Mouse (Mus musculus) embryonic facial prominence, embryonic 15.5 days (tissue): ENCODE results near the gene Fam72a. TPM values are rescaled to one million over a fixed set of nuclear protein-coding genes. Genes with fewer than 3 reads are reported as not detected.

Experiments used
- ATAC-seq: fragments of 200-750 bp; cut with Nextera tagmentation; 2 replicates; pipeline ENCODE4 v1.8.0; 2017; ENCODE audit warnings: low read depth, moderate TSS enrichment; ENCODE audit not compliant: insufficient number of reproducible peaks, low FRiP score, low TSS enrichment
- H3K27ac ChIP-seq: fragments of 300-500 bp; sonication (generic); replicated peaks from 2 replicates; pipeline ENCODE4 v1.5.1; 2015; ENCODE audit warnings: mild to moderate bottlenecking, inconsistent platforms
- H3K27me3 ChIP-seq: fragments of 300-500 bp; sonication (generic); 2 replicates; pipeline ENCODE4 v1.6.1; 2015; ENCODE audit warnings: inconsistent platforms
- H3K36me3 ChIP-seq: fragments of 300-500 bp; sonication (generic); 2 replicates; pipeline ENCODE4 v1.6.1; 2015; ENCODE audit warnings: mild to moderate bottlenecking, inconsistent platforms
- H3K4me1 ChIP-seq: fragments of 300-500 bp; sonication (generic); 2 replicates; pipeline ENCODE4 v1.6.1; 2015; ENCODE audit warnings: inconsistent platforms
- H3K4me2 ChIP-seq: fragments of 300-500 bp; sonication (generic); replicated peaks from 2 replicates; pipeline ENCODE4 v1.6.1; 2015; ENCODE audit warnings: mild to moderate bottlenecking, inconsistent platforms
- H3K4me3 ChIP-seq: fragments of 300-500 bp; sonication (generic); replicated peaks from 2 replicates; pipeline ENCODE4 v1.5.1; 2015; ENCODE audit warnings: mild to moderate bottlenecking, inconsistent platforms
- H3K9ac ChIP-seq: fragments of 300-500 bp; sonication (generic); 2 replicates; pipeline ENCODE4 v1.6.1; 2015; ENCODE audit warnings: inconsistent platforms
- H3K9me3 ChIP-seq: fragments of 300-500 bp; sonication (generic); replicated peaks from 2 replicates; pipeline ENCODE4 v1.6.1; 2016; ENCODE audit warnings: inconsistent platforms
- WGBS: fragments of 180-500 bp; shearing (Covaris S2); methylation state at CpG from one replicate; pipeline ENCODE4 v1.1.7; 2015; 5-methylcytosine and 5-hydroxymethylcytosine counted together
- polyA plus RNA-seq: library from polyadenylated mRNA; unstranded; fragments of >200 nt; fragmentation: Nextera tagmentation; extraction: Ambion mirVana; gene quantifications from 2 replicates; pipeline ENCODE4 v1.2.1, GENCODE M21; 2015

Gene Fam72a
- polyA plus RNA-seq, 1 experiment from 2014 or later, result 2.2 TPM

DNA sequence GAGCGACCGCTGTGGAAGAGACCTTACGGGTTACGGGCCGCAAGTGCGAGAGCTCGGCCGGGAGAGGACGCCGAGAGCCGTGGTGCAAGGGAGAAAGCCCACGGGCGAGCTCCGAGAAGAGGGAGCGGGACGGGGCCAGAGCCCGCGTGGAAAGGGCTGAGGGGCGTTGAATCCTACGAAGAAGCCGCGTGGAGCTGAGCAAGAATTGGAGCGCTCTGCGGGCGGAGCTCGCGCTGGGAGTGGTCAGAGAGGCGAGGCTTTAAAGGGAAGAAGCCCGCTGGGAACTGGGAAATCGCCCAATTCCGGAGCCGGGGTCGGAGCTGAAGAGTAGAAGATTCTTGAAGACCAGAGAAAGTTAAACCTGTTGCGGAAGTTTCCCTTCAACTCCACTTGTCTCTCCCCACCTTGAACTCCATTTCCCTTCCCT lies 391 bp downstream of the Fam72a start:
- no peaks in the 10 kb centered on the region for H3K9me3 ChIP-seq
- peaks cover 32% of the 10 kb centered on the region for H3K4me1 ChIP-seq
- no peaks in the 10 kb centered on the region for H3K27me3 ChIP-seq
- under 1% methylated on average over 34 of the region's 34 CpGs for WGBS
- no peaks in the 10 kb centered on the region for H3K36me3 ChIP-seq
- peak overlapping the region; percentile 83 for H3K4me2 ChIP-seq
- no peak for ATAC-seq
- peak overlapping the region; percentile 88 for H3K27ac ChIP-seq
- H3K9ac ChIP-seq, result peak overlapping the region; percentile 31; the same call in 1 of the 2 replicates
- peak overlapping the region; percentile 78 for H3K4me3 ChIP-seq

DNA sequence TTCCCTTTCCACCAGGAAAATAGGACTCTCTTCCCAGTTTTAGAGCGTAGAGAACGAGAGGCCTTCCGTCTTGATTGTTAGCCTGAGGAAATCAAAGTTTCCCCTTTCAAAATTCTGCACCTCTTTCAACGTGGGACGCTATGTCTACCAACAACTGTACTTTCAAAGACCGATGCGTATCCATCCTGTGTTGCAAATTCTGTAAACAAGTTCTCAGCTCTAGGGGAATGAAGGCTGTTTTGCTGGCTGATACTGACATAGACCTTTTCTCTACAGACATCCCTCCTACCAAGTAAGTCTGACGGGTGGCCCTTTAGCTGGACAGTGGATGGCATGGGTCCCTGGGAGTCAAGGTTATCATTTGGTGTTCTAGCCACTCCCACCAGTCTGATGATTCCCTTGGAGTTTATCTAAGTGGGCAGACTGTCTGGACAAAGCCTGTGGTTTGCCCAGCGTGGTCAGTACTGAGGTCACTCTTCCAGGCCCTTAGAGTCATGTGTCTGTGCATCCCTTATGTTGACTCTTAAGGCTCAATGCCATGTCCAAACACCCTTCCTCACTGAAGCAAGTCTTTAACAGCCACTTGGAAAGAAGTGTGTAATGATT lies 961 bp downstream of the Fam72a start:
- Histone ChIP-seq H3K36me3 (no peaks in the 10 kb centered on the region), H3K4me3 (peak overlapping the region; percentile 78), H3K9me3 (no peaks in the 10 kb centered on the region), H3K27me3 (no peaks in the 10 kb centered on the region), H3K4me2 (peak overlapping the region; percentile 83), H3K27ac (peak overlapping the region; percentile 88), H3K4me1 (peaks cover 27% of the 10 kb centered on the region), H3K9ac (peak overlapping the region; percentile 31; the same call in 1 of the 2 replicates)
- WGBS, result 2% methylated on average over 9 of the region's 9 CpGs
- ATAC-seq, result no peak

DNA sequence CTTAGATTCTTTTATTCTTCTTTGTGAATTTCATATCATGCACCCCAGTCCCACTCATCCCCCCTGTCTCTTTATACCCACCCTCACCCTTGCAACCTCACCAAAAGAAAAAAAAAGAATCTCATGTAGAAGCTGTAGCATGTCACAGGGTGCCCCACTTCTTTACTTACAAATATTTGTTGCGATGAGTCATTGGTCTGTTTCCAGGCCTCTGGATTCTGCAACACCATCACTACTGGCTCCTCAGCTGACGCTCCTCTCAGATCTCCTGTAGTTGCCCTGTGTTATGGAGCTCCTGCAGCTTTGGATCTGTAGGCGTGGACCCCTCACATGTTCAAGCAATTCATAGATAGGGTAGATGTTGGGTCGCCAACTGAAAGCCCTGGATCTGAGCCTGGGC lies 12.1 kb downstream of the Fam72a start:
- Histone ChIP-seq H3K27ac (no peak overlapping the region), H3K36me3 (no peaks in the 10 kb centered on the region), H3K9me3 (no peaks in the 10 kb centered on the region), H3K4me1 (no peaks in the 10 kb centered on the region; the same call in 1 of the 2 replicates), H3K4me2 (no peak overlapping the region), H3K4me3 (no peak overlapping the region), H3K27me3 (no peaks in the 10 kb centered on the region), H3K9ac (no peak overlapping the region)
- 90% methylated on average over 4 of the region's 4 CpGs for WGBS
- no peak for ATAC-seq

DNA sequence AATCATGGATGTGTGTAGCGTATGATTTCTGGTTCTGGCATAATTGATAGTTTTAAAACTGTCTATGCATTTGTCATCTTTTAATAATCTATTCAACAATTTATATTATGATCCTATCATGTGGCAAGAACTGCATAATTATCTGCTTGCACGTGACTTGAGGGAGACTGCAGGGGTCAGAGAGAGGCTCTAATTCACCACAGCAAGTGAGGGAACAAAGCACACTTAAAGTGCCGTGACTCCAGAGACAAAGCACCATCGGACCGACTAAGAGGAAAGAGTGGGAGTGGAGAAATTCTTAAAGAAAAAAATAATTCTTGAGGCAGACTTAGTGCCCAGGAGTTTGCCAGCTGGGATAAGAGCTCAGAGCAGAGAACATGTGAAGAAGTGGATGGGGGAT lies 13.1 kb downstream of the Fam72a start:
- no peak for ATAC-seq
- WGBS, result 38% methylated on average over 5 of the region's 5 CpGs
- Histone ChIP-seq H3K9me3 (no peaks in the 10 kb centered on the region), H3K4me1 (no peaks in the 10 kb centered on the region; the same call in 1 of the 2 replicates), H3K27me3 (no peaks in the 10 kb centered on the region), H3K9ac (no peak overlapping the region), H3K4me2 (no peak overlapping the region), H3K36me3 (no peaks in the 10 kb centered on the region), H3K4me3 (no peak overlapping the region), H3K27ac (no peak overlapping the region)

DNA sequence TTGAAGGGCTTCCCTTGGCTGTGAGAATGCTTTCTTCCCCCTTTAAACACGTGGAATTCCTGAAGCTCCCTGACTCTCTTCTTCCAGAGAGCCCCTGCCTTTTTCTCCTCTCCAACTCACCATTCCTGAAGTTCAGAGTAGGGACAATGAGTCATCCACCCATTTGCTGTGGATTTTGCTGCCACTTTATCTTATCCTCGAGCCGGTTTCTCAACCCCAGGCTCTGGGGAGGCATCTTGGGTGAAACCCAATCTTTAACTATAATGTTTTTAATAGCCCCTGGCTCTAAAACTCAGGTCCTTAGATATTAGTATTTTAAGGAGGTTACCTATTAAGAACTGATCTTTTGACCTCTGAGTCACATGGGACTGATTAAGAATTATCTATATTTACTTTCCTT lies 13.7 kb downstream of the Fam72a start:
- Histone ChIP-seq H3K27ac (peak overlapping the region; percentile 58), H3K36me3 (no peaks in the 10 kb centered on the region), H3K9ac (no peak overlapping the region), H3K9me3 (no peaks in the 10 kb centered on the region), H3K4me3 (no peak overlapping the region), H3K27me3 (no peaks in the 10 kb centered on the region), H3K4me1 (no peaks in the 10 kb centered on the region; the same call in 1 of the 2 replicates), H3K4me2 (no peak overlapping the region)
- WGBS, result 17% methylated on average over 3 of the region's 3 CpGs
- no peak for ATAC-seq

DNA sequence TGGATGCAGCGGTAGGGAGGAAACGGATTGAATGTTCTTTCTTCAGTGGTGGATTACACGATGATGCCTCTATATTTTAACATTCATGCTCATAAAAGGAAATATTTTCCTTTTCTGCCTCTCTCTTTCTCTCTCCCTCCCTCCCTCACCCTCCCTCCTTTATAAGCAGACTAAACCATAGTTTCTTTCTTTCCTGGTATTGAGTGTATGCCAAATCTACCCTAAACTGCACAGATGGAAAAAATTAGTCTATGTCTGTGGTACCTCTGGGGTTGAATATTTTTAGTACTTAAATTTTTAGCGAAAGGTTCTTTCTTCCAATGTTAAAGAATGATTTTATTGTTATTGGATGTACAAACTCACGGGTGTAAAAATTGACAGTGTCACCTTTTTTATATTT lies 14.2 kb downstream of the Fam72a start:
- Histone ChIP-seq H3K27me3 (no peaks in the 10 kb centered on the region), H3K4me3 (no peak overlapping the region), H3K36me3 (no peaks in the 10 kb centered on the region), H3K27ac (no peak overlapping the region), H3K9me3 (no peaks in the 10 kb centered on the region), H3K9ac (no peak overlapping the region), H3K4me1 (no peaks in the 10 kb centered on the region; the same call in 1 of the 2 replicates), H3K4me2 (no peak overlapping the region)
- ATAC-seq, result no peak
- 41% methylated on average over 5 of the region's 5 CpGs for WGBS

DNA sequence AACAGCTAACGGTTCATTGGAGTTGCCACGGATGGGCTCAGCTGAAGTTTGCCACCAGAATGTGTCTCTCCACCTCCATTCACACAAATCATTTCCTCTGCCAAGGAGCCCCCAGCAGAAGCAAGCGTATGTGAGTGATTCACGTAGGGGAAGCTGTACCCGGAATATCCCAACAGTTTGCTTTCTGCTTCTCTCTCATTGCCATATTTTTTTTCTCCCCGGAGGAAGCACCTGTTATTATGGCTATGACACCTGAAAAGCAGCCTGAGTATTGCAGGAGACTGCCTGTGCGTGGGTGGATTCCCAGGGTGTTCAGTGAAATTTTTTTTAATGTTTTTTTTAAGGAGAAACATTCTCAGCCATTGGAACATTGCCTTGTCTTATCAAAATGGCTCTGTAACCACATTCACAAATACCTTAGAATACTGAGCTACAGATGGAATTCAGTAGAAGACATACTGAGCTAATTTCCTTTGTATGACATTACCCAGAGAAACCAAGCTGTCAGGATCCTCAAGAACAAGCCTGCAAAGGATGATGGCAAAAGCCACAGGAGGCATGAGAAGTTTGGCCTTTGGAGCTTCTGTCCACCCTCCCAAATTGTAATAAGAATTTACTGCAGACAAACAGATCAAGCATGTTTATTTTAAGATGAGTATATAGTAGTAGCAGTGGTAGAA lies 16.3 kb downstream of the Fam72a start:
- H3K36me3 ChIP-seq, result no peaks in the 10 kb centered on the region
- H3K27ac ChIP-seq, result no peak overlapping the region
- H3K4me2 ChIP-seq, result no peak overlapping the region
- no peak for ATAC-seq
- no peaks in the 10 kb centered on the region for H3K9me3 ChIP-seq
- no peak overlapping the region for H3K4me3 ChIP-seq
- no peaks in the 10 kb centered on the region for H3K27me3 ChIP-seq
- WGBS, result 79% methylated on average over 7 of the region's 7 CpGs
- no peak overlapping the region for H3K9ac ChIP-seq
- H3K4me1 ChIP-seq, result peaks cover 6% of the 10 kb centered on the region

DNA sequence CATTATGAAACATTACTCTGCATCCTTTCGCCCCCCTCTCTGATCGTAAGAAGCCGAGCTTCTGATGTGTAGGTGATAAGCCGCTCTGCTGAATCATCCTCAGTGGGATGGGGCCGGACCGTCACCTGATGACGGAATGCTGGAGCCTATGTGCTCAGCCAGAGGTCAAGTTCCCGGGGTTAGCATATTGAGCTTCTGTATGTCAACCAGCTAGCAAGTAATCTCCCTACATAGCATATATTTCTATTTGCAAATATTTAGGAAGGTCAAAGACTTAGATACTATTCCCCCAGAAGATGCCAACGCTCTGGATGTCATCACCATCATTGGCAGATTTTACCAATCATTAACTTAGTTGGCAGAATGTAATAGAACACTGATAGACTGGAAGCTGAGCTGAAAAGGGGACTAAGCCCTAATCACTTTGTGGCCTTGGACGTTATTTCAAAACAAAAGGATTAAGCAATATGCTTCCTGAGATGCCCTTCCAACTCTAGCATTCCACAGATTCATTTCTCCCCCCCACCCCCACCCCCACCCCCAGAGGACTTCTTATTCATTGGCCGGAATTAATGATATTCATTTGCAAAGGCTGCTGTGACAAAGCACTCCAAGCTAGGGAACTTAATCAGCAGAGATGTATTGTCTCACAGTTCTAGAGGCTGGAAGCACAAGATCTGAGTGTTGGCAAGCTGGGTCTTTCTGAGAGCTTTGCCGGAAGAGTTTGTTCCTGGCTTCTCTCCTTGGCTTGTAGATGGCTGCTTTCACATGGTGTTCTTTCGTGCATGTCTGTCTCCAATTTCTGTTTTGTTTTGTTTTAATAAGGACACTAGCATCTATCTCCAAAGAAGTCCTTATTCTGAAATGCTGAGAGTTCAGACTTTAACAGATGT lies 19.3 kb downstream of the Fam72a start:
- WGBS, result 71% methylated on average over 13 of the region's 13 CpGs
- no peaks in the 10 kb centered on the region for H3K27me3 ChIP-seq
- no peak for ATAC-seq

DNA sequence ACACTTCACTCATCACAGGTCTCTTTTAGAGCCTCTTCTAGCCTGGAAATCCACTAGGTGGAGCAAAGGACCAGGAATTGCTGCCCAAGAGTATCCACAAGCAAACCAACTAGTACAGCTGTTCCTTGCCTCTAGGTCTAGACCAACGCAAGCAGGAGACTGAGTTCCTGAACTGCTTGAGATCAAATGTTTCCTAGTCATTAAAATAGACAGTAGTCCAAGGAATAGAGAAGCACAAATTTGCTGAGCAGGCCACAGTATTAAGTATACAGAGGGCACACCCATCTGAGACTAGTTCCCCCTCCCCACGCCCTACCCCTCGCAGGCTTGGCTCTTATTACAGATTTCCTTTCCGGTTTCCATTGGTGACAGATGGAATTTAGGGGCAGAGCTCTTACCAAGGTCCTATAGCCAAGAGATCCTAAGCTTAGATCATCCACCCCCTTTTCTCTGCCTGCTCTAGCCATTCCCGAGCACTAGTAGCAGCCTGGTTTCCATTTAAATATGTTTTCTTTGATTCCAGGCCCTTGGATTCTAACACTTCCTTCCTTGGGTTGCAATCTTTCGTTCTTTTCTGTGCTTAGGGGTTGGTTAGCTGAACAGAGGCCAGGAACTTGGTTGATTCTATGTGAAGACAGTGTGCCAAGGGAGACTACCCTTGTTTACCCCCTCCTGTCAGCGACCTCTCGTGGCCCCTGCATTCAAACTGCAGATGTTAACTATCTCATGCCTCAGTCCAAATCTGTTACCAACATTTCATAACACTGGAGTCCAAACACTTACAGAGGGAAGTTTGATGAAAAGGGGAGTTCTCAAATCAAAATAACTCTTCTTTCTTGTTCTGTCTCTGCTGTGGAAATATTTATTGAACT lies 21.0 kb downstream of the Fam72a start:
- Histone ChIP-seq H3K4me3 (no peak overlapping the region), H3K4me1 (peaks cover 7% of the 10 kb centered on the region), H3K36me3 (no peaks in the 10 kb centered on the region), H3K9me3 (no peaks in the 10 kb centered on the region), H3K27ac (peak overlapping the region; percentile 73), H3K4me2 (peak overlapping the region; percentile 5; the same call in 1 of the 2 replicates), H3K27me3 (no peaks in the 10 kb centered on the region), H3K9ac (no peak overlapping the region)
- WGBS, result 12% methylated on average over 8 of the region's 8 CpGs
- peak; percentile 60; the same call in 1 of the 2 replicates for ATAC-seq

More for the DNA sequence above, 19.3 kb downstream of the Fam72a start:
- Histone ChIP-seq H3K4me2 (no peak overlapping the region), H3K9me3 (no peaks in the 10 kb centered on the region), H3K9ac (no peak overlapping the region), H3K36me3 (no peaks in the 10 kb centered on the region), H3K27ac (no peak overlapping the region), H3K4me3 (no peak overlapping the region), H3K4me1 (peaks cover 7% of the 10 kb centered on the region)

DNA sequence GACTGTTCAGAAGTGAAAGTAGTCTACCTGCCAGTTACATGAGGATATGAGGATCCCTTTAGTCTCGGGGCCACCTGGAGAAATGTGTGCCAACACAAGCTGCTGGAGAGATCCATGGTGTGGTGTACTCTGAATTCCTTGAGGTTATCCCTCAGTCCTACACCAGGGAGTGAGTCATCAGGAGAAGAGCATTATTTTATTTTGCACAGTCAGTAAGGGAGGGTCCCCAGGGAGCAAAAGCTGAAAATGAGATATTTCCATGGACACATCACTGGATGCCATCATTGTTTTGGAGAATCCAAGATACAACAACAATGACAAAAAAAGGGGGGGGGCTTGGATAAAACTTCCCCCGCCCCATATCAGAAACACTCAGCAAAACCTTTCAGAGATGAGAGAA lies 24.3 kb downstream of the Fam72a start:
- ATAC-seq, result no peak
- Histone ChIP-seq H3K9me3 (no peaks in the 10 kb centered on the region), H3K36me3 (no peaks in the 10 kb centered on the region), H3K4me2 (no peak overlapping the region), H3K4me1 (peaks cover 10% of the 10 kb centered on the region), H3K27me3 (no peaks in the 10 kb centered on the region), H3K4me3 (no peak overlapping the region), H3K9ac (no peak overlapping the region), H3K27ac (no peak overlapping the region)
- WGBS, result 85% methylated on average over 2 of the region's 2 CpGs
